Mouse (Mus musculus): ENCODE results near the gene Gm10322. TPM values are rescaled to one million over a fixed set of nuclear protein-coding genes. Genes with fewer than 3 reads are reported as not detected.

The Gm10322 gene
- polyA plus RNA-seq, 1 experiment from 2014 or later = not detected

DNA sequence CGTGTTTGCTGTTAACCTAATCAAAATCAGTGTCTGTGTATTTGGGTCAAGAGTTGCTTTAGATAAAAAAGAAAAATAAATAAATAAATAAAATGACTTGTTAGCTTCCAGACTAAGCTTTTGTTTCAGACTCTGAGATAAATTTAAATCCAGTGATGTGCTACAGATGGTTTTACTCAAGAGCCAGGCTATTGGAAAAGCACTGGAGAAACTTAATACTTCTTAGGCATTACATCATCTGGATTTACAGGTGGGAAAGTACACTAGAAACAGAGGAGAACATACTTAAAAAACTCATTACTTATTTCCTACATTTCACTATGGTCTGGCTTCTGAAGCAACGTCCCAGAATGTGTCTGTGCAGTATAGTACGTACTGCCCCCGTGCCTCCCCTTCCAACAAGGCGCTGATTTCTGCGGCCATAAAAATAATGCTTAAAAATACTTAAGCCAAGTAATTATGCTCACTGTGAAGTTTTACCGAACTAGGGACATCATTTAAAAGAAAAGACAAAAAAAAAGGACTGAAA lies 21.8 kb downstream of the Gm10322 start:
- H3K4me1 ChIP-seq = peaks cover 19% of the 10 kb centered on the region; the same call in 1 of the 2 replicates
- no peaks in the 10 kb centered on the region for H3K9me3 ChIP-seq
- H3K27ac ChIP-seq = no peak overlapping the region
- no peaks in the 10 kb centered on the region for H3K36me3 ChIP-seq (replicated peaks)
- 88% methylated on average over 7 of the region's 7 CpGs for WGBS
- no peak for DNase-seq (ENCODE audit: extremely low spot score, low spot score)
- no peaks in the 10 kb centered on the region for H3K27me3 ChIP-seq (ENCODE audit: poor library complexity, severe bottlenecking)
- no peak overlapping the region for H3K4me3 ChIP-seq

DNA sequence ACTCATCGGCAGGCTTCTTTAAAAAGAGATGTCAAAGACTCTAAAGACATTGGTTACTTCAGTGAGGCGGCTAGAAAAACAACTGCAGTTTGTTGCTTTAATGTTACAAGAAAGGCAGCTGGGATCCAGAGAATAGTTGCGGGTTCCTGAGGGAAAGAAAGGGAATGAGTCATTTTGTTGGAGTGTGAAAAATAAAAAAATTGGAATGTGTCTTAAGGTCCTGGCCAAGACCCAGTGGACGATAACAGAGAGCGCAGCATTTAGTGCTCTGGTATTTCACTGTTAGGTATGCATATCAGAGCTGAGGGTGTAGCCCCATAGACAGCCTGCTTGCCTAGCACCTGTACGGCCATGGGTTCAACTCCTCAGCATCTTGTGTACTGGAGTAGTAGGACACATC lies 22.7 kb downstream of the Gm10322 start:
- DNase-seq (ENCODE audit: extremely low spot score, low spot score) = no peak
- Histone ChIP-seq H3K27me3 (ENCODE audit: poor library complexity, severe bottlenecking) (no peaks in the 10 kb centered on the region), H3K4me3 (no peak overlapping the region), H3K4me1 (peaks cover 22% of the 10 kb centered on the region; the same call in 1 of the 2 replicates), H3K9me3 (no peaks in the 10 kb centered on the region), H3K36me3 (replicated peaks) (no peaks in the 10 kb centered on the region), H3K27ac (no peak overlapping the region)
- 81% methylated on average over 6 of the region's 6 CpGs for WGBS

DNA sequence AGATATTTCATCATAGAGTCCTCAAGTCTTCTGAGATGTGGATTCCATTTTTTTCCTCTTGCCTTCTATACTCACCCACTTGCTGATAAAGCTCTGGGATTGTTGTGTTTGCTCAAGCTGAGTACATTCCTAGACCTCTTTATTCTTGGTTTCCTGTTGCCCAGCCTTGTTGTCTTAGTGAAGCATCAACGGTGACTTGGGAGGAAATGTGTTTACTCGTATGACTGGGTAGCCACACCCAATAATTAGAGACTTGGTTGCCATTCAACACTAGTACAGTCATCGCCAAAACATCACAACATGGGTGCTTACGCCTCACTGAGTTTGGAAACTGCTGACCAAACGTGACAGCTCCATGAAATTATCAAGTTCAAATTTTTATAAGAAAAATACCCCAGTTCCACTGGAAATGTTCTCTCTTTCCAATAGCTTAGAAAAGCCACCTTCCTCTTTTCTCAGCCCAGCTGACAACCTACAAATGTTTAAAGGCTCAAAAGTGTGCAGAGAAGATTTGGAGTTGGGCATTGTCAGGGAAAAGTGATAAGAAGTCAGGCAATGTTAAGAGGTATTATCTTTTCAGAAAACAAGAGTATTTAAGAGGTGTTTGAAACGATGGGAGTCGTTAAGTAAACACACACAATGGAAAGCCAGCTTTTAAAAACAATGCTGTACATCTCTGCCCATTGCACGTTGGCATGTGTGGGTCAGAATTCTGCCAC lies 27.0 kb downstream of the Gm10322 start:
- Histone ChIP-seq H3K27me3 (ENCODE audit: poor library complexity, severe bottlenecking) (no peaks in the 10 kb centered on the region), H3K36me3 (replicated peaks) (no peaks in the 10 kb centered on the region), H3K9me3 (peaks cover 3% of the 10 kb centered on the region; the same call in 1 of the 2 replicates), H3K4me1 (peaks cover 11% of the 10 kb centered on the region; the same call in 1 of the 2 replicates), H3K4me3 (no peak overlapping the region), H3K27ac (no peak overlapping the region)
- no peak for DNase-seq (ENCODE audit: extremely low spot score, low spot score)
- 86% methylated on average over 8 of the region's 8 CpGs for WGBS

DNA sequence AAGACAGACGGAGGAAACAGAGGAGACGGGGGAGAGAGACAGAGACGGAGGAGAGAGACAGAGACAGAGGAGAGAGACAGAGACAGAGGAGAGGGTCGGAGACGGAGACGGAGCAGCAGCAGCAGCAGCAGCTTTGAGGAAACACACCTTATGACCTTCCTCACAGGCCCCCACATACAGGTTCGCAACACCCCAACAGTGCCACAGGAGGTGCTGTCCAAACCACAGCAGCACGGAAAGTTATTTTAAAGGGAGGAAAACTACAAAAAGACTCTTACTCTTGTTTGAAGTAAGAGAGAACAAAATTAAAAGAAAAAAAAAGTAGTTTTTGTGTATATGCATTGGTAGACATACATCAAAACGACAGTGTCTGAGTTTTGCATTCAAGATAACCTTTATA lies 27.8 kb downstream of the Gm10322 start:
- H3K27me3 ChIP-seq (ENCODE audit: poor library complexity, severe bottlenecking) = no peaks in the 10 kb centered on the region
- H3K4me1 ChIP-seq = peaks cover 7% of the 10 kb centered on the region; the same call in 1 of the 2 replicates
- no peak overlapping the region for H3K27ac ChIP-seq
- no peak overlapping the region for H3K4me3 ChIP-seq
- WGBS = 91% methylated on average over 9 of the region's 9 CpGs
- H3K9me3 ChIP-seq = peaks cover 5% of the 10 kb centered on the region; the same call in 1 of the 2 replicates
- no peaks in the 10 kb centered on the region for H3K36me3 ChIP-seq (replicated peaks)
- DNase-seq (ENCODE audit: extremely low spot score, low spot score) = no peak

DNA sequence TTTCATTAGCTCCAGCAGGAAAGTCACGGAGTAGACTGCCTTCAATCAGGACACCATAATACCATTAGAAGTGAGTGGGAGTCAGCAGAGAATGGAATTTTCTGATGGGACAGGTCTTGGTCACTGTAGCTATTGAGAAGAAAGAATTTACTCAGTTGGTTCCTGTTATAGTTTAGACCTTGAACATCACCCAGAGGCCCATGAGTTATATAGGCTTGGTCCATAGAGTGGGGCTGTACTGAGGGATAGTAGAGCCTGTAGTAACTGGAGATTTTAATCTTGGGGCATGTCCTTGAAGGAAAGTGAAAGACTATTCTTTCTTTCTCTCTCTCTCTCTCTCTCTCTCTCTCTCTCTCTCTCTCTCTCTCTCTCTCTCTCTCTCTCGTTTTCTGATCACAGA lies 28.8 kb downstream of the Gm10322 start:
- 82% methylated on average over 2 of the region's 2 CpGs for WGBS

DNA sequence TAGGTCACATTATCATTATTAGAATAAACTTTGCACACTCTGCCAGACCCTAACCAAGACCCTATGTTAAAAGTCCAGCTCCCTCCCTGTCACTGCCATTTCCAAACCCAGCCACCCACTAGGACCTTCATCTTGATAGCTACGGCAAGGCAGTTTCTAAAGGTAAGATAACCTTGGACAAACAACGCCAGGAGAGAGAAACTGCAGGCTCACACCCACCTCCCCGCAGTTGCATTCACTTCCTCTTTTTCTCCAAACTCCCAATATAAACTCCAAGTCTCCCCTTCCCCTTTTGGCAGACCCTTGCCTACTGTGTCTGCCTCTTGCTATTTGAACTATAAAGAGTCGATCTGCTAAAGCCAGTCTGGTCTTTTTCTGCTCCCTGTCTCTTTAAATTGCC lies 29.3 kb downstream of the Gm10322 start:
- no peaks in the 10 kb centered on the region for H3K27me3 ChIP-seq (ENCODE audit: poor library complexity, severe bottlenecking)
- no peak overlapping the region for H3K27ac ChIP-seq
- 91% methylated on average over 4 of the region's 4 CpGs for WGBS
- no peak for DNase-seq (ENCODE audit: extremely low spot score, low spot score)
- peaks cover 7% of the 10 kb centered on the region; the same call in 1 of the 2 replicates for H3K4me1 ChIP-seq
- peaks cover 5% of the 10 kb centered on the region; the same call in 1 of the 2 replicates for H3K9me3 ChIP-seq
- H3K36me3 ChIP-seq (replicated peaks) = no peaks in the 10 kb centered on the region
- no peak overlapping the region for H3K4me3 ChIP-seq

More for the DNA sequence above, 28.8 kb downstream of the Gm10322 start:
- no peak for DNase-seq (ENCODE audit: extremely low spot score, low spot score)
- Histone ChIP-seq H3K9me3 (peaks cover 5% of the 10 kb centered on the region; the same call in 1 of the 2 replicates), H3K4me1 (peaks cover 7% of the 10 kb centered on the region; the same call in 1 of the 2 replicates), H3K27ac (no peak overlapping the region), H3K4me3 (no peak overlapping the region), H3K27me3 (ENCODE audit: poor library complexity, severe bottlenecking) (no peaks in the 10 kb centered on the region), H3K36me3 (replicated peaks) (no peaks in the 10 kb centered on the region)

DNA sequence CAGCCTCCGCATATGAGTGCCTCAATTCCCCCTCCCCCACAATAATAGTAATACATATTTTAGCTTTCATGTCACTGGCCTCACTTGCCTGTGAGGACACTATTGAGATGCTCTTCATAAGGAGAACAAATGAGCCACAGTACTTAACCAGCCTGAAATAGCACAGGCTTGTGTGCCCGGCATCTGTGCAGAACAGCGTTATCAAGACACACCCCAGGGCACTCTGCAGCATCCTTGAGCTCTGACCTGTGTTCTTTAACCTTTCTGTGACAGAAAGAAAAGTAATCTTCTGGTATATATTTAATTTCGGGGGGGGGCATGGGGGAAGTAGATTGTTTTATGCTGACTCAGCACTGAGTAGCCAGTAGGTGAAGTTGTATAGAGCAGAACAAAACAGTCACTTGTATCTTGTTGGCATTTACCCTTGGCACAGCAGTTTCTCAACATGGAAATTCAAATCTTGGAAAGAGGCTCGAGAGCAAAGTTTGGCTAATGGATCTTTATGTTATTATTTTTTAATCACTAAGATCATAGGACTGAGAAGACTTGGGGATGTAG lies 31.0 kb downstream of the Gm10322 start:
- no peak for DNase-seq (ENCODE audit: extremely low spot score, low spot score)
- Histone ChIP-seq H3K27me3 (ENCODE audit: poor library complexity, severe bottlenecking) (no peaks in the 10 kb centered on the region), H3K4me3 (no peak overlapping the region), H3K4me1 (peaks cover 5% of the 10 kb centered on the region; the same call in 1 of the 2 replicates), H3K27ac (no peak overlapping the region), H3K36me3 (replicated peaks) (no peaks in the 10 kb centered on the region), H3K9me3 (peaks cover 5% of the 10 kb centered on the region; the same call in 1 of the 2 replicates)
- 89% methylated on average over 5 of the region's 5 CpGs for WGBS

DNA sequence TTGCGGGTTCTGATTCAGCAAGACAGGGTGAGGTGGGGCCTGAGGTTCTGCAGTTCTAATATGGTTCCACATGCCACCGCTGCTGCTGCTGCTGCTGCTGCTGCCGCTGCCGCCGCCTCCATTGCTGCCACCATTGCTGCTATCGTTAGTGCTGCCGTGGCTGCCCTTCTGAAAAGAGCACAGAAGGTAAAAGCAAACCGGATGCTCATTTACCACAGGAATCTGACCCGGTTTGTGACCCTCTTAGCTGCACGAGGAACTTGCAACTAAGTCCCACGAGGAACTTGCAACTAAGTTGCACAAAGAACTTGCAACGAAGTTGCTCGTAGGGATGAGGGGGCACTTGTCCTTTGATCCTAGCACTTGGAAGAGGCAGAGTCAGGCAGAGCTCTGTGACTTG lies 40.9 kb downstream of the Gm10322 start:
- Histone ChIP-seq H3K27me3 (ENCODE audit: poor library complexity, severe bottlenecking) (no peaks in the 10 kb centered on the region), H3K4me3 (no peak overlapping the region), H3K9me3 (peaks cover 7% of the 10 kb centered on the region; the same call in 1 of the 2 replicates), H3K4me1 (no peaks in the 10 kb centered on the region), H3K27ac (no peak overlapping the region), H3K36me3 (replicated peaks) (no peaks in the 10 kb centered on the region)
- DNase-seq (ENCODE audit: extremely low spot score, low spot score) = no peak
- WGBS = 89% methylated on average over 13 of the region's 13 CpGs

DNA sequence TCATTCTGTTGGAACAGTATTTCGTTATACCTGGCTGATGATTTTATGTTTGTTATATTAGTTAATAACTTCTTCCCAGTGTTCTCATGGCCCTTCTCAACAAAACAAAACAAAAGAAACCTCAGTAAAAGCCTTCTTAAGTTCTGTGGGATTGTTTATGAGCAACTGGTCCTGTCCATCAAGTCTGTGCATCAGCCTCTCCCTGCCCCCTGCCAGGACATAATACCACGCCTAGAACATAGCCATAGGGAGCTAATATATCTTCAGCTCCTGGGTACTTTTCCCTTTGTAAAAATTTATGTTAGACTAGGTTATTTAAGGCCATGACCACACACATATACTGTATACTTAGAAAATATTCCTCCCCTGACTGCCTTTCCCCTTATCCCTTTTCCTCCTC lies 48.9 kb downstream of the Gm10322 start:
- DNase-seq (ENCODE audit: extremely low spot score, low spot score) = no peak

DNA sequence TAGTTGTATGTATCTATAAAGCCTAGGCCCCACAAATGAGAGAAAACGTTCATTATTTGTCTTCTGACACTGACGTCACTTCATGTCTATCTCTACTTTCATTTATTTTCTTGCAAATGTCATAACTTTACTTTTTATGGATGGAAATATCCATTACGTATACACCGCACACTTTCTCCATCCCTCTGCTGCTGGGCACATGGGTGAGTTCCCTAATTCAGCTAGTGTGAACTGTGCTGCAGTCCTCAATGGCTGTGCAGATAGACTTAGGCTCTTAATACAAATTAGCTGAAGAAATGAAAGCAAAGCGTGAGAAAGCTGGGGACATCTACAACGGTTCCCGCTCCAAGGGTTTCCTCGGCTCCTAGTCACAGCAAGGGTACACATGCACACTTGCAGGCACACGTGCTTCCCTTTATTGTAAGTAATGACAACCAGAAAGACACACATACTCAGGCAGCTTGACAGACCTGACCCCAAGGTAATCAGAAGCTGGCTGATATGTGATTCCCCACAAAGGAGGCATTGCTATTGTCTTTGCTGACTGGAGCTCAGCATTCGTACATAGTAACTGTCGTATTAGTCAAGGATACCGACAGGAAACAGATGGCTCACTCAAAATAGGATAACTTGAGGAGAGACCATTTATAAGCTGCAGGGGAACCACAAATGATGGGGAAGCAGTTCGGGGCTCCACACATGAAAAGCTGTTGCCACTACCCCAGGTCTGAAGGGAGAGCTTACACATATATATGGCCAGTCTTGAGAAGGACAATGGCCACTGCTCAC lies 49.8 kb downstream of the Gm10322 start:
- 86% methylated on average over 13 of the region's 13 CpGs for WGBS
- Histone ChIP-seq H3K36me3 (replicated peaks) (no peaks in the 10 kb centered on the region), H3K27me3 (ENCODE audit: poor library complexity, severe bottlenecking) (no peaks in the 10 kb centered on the region), H3K4me3 (no peak overlapping the region), H3K4me1 (no peaks in the 10 kb centered on the region), H3K9me3 (0 out of 2 replicates have a peak, but pooled peaks cover under 1% of the 10 kb centered on the region), H3K27ac (no peak overlapping the region)
- no peak for DNase-seq (ENCODE audit: extremely low spot score, low spot score)

More for the DNA sequence above, 48.9 kb downstream of the Gm10322 start:
- no peak overlapping the region for H3K4me3 ChIP-seq
- H3K27me3 ChIP-seq (ENCODE audit: poor library complexity, severe bottlenecking) = no peaks in the 10 kb centered on the region
- 76% methylated on average over 2 of the region's 2 CpGs for WGBS
- H3K9me3 ChIP-seq = peaks cover 7% of the 10 kb centered on the region; the same call in 1 of the 2 replicates
- H3K4me1 ChIP-seq = no peaks in the 10 kb centered on the region
- H3K27ac ChIP-seq = no peak overlapping the region
- H3K36me3 ChIP-seq (replicated peaks) = no peaks in the 10 kb centered on the region
